Mouse (Mus musculus): Measurements from ENCODE around the gene Gm49336.

The Gm49336 gene

DNA sequence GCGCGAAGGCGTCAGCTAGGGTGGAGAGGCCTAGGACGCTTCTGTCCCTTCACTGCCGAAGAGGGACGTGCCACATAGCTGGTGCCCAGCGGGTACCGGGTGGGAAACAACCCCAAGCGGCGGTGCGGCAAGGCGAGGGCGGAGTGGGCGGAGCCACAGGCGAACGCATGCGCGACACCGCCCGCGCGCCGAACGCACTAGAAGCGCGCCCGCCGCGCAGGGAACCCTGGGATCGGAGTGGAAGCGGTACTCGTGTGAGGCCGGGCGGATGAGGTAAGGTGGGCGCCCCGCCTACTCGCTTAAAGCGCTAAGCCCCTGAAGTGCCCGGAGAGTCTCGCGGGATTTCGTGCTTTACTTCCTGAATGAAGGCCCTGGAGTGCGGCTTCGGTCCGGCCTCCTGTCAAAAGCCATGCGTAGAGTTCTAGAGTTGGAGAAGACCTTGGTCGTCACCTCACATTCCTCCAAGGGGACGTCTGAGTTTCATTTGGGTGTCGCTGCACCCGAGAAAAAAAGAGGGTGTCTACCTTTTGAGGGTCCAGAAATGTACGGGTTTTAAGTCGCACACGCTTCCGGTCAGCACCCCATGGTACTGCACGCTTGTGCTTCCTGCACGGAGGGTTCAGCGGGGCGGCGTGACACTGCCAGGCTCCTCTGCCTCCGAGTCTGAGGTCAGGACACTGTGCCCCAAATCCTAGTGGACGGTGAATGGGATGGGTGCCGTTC is at the start of gene Gm49336, which contains the start of gene Nupl1:
Gene Gm49336, minus strand, starts transcription at position 227 of the 723 bp plus-strand sequence.
Gene Nupl1, minus strand, starts transcription at position 151 of the 723 bp plus-strand sequence.
- peak; percentile 97 for DNase-seq (ENCODE audit: low read depth, low spot score)

DNA sequence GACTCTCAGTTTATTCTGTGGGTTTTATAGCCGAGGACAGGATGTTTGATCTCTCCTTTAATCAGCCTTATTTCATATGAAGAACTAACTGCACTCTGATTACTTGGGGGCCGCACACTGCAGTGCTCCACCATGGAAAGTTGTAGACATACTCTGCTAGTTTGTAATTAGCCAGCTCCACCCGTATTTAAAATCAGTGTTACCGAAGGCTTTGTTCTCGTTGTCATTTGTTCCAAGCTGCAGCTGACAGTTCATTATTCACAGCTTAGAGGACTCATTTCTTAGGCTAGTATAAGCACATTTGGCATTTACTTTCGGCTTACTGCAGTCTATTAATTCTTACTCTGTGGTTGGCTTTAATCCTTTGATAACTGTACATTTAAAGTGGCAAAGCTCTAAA is 49.7 kb upstream of the Gm49336 start:
- no peak for DNase-seq (ENCODE audit: low read depth, low spot score)

DNA sequence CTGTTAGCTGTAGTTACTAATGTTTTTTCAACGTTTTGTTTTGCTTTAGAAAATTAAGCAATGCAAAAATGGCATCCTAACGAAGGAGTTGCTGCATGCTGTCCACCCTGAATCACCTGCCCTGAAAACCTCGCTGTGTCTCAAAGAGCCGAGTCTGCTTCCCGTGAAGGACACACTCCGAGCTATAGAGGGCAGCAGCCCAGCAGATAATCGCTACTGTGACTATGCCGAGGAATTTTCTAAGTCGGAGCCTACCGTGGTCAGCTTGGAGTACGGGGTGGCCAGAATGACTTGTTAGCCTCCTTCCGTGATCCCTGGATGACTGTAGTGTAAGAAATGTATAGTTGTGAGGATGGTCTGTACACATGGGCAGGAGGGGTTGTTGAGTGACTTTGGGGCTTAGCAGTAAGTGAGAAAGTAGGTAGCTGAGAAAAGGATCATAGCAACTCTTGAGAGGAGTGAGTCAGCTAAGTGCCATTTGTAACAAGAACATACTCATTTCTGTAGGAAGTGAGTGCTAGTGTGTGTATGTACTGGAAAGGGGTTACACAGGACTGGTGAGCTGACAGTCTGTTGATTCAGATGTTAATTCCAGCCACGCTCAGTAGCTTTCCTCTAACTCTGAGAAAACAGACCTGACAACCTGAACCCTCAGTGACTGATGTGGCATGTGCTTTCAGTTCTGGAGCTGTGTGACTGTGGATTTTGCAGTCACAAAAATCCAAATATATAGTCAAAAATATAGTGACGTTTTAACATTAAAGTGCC is 49.1 kb upstream of the Gm49336 start:
- no peak for DNase-seq (ENCODE audit: low read depth, low spot score)

DNA sequence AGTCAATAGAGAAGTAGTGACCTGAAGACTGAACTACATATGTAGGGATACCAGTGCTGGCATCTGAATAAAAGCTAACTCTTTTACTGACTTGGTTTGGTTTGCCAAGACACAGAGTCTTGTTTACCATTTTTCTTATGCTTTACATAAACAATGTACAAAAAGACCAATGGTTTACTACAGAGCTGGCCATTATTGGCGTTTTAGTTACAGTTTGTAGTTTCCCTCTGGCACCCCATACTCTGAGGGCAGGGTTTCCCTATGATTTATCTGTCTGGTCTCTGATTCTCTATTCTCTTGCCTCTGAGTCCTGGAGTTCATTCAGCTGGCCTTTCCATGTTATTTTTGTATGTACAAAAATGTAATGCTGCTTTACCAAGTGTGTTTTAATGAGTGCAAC is 44.2 kb upstream of the Gm49336 start:
- no peak for DNase-seq (ENCODE audit: low read depth, low spot score)

DNA sequence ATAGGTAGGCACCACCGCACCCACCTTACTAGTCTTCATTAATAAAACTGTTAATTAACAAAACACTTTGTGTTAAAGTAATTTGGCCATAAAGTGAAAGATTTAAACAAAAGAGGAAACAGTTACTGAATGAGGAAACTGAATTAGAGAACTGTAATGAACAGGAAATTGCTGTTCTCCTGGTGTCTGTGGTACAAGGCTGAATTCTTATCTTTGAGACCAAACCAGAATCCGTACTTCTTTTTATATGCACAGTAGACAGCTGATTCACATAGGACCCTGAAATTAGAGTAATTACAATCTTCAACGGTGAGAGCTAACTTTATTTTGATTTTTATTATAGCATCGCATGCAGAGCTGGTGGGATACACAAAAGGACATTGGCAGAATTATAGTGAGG is 39.1 kb upstream of the Gm49336 start:
- no peak for DNase-seq (ENCODE audit: low read depth, low spot score)

DNA sequence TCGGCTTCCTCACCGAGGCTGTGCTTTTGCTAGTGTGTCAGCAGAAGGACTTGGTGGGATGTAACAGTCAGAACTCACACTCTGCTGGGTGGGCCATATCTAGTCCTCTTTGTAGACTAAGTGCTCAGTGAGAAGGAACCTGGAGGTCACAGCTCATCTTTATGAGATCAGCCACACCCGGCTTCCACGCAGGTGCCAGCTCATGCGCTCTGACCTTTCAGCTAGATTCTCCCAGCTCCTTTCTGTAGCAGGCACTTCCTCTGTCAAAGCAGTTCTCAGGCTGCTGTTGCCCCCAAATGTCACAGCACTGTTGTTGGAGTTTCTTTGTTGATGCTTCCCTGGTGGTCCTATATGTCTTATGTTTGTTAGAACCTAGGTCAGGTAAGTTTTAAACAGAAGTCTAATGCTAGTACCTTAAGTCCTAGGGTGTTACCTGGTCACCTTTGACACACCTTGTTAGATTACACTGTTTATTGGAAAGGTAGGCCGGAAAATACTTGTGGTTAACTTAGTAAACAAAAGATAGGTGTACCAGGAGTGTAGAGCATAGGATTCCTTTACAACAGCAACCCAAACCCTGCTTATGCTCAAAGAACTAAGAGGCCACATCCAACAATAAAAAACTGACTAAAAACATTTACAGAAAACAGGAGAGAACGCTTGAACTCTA is 35.0 kb upstream of the Gm49336 start:
- no peak for DNase-seq (ENCODE audit: low read depth, low spot score)

DNA sequence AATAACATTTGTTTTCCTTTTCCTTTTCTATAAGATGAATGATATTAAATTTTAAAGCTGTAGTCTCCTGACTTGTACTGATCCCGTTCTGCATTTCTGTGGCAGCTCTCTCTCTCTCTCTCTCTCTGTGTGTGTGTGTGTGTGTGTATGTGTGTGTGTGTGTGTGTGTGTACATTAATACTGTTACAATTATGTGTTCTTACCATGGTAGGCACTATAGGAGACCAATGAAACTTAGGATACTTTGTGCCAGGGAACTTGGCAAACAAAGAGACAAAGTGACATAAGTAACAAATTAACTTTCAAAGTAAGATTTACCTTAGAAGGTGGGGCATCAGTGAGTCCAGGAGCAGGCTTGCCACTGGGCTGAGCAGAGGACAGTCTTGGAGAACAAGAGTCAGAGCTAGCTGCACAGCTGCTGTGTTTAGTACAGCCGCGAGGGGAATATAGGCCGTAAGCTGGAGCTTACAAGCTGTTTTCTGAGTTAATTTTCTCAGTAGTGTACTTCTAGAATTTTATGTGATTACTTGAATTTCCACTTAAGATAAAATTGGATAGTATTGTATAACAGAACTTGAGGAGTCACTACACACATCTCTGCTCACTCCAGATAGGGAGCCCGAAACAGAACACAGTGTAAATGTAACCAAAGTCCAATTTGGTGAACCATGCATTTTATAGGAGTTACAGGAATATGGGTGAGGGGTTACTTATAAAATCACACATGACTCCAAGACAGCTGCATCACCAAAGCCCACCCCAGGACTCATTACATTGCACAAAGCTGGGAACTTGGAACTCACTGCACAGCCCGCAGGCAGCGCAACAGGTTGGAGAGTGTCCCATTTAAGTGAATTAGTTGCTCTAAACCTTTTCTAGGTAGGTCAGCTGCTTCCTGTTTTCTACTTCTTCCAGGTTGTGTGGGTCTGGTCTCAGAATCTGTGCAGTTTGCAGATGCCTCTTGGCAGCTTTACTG is 24.3 kb upstream of the Gm49336 start:
- DNase-seq (ENCODE audit: low read depth, low spot score), result no peak

DNA sequence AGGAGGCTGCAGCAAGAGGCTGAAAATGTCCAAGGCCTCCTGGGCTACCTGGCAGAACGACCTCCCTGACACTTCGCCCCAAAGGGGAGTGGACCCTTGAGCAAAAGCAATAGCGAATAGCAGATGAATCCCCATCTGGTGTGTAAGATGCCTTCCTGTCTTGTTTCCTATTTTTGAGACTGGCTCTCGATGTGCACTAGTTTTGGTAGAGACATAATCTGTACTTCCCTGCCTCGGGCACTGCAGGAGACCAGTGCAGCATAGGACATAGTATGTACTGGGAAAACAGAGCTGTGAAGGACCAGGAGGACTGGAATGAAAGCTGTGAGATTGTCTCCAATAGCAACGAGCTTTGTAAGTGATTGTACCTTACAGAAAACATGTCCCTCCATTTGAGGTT is 22.0 kb upstream of the Gm49336 start:
- DNase-seq (ENCODE audit: low read depth, low spot score), result no peak

DNA sequence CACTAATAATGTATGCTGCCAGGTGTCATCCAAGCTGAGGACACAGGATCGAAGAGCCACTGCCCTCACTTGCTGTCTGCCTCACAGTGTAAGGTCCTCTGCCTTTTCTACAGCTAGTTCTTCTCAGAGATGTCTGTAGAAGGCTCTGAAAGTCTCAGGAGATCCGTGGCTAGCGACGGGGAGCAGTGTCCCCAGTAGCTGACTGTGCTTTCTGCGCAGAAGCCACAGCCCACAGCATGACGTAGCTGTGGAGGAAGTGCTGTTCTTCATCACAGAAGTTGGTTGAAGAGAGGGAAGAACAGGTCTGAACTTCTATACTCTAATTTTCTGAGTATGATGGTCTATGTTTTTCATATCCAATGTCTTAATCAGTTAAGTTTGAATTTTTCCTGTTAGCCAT is 18.0 kb upstream of the Gm49336 start:
- DNase-seq (ENCODE audit: low read depth, low spot score), result no peak

DNA sequence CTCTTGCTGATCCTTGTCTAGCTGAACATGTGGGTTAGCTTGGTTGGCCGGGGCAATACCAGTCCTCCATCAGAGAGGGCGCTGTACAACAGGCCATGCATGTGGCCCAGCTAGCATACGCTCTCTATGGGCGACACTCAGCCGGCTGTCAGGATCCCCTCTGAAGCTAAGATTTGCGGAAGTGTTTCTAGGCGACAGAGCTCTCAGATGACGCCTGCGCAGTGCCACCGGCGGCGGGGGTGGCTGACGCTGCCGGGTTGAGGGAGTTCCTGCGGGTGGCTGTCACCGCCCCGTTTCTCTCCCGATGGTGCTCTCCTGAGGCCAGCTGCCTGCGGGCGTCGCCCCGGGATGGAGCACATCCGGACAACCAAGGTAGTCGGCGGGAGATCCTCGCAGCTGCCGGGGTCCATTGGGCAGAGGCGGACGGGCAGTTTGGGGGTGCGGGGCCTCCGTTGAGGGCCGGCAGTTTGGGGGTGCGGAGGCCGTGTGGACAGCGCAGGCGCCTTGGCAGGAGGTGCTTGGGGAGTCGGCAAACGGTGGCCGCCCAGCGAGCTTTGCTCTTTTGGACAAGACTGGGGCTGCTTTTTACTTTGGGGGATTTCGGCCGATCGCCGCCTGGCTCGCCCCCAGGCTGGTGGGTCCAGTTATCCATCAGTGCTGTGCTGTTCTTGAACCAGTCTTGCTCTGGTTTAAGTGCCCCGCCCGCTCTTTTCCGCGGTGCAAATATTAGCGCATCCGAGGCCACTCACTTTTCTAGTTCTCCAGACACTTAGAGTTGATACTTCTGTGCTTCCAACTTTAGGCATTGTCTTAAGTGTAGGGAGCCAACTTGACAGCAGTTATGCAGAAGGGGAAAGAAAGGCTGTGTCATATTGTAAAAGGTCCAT is 13.9 kb upstream of the Gm49336 start, which contains the start of gene Mtmr6:
Gene Mtmr6, plus strand, starts transcription at position 239 of the 887 bp plus-strand sequence.
- DNase-seq (ENCODE audit: low read depth, low spot score), result peak; percentile 96

DNA sequence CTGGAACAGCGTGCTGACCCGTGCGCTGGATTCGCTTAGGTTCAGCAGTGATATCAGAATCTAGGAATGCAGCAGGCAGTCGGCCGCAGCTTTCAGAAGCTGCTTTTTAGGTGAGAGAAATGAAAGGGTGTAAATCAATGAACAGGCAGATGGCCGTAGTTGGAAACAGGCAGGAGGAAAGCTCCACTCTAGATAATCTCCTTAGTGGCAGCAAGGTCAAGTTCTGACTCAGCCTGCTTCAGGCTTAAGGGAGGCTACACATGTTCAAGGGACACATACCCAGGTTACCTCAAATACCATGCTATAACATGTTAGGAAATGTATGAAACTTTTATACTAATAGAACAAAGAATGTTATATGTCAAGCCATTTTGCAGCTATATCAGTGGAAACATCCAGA is 11.0 kb upstream of the Gm49336 start:
- DNase-seq (ENCODE audit: low read depth, low spot score), result no peak

DNA sequence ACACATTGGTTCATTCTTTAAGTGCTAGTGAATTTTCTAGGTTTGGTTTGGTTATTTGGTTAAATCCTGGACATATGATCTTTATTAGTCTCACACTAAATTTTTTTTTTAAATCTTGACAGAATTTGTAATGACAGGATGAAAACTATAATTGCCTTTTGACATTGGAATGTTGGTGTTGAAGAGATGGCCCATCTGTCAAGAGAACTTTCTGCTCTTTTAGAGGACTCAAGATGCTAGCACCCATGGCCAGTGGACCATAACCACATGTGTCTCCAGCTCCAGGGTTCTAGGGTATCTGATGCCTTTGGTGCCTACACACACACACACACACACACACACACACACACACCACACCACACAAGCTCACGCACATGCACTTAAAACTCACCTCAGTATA is 6.5 kb upstream of the Gm49336 start:
- no peak for DNase-seq (ENCODE audit: low read depth, low spot score)

DNA sequence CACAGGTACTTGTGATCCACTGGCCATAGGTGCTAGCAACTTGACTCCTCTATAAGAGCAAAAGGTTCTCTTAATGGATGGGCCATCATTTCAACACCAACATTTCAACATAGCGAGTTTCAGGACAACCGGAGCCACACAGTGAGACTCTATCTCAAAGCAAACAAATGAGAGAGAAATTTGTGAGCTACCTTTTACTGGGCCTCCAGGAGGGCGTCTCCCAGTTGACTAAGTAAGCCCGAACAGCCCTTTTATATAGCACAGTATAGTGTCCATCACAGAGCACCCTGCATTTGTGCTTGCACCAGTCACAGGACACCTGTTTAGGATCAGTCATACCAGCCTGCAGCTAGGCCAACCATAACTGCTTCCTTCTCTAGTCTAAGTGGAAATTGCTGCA is 5.8 kb upstream of the Gm49336 start:
- no peak for DNase-seq (ENCODE audit: low read depth, low spot score)

DNA sequence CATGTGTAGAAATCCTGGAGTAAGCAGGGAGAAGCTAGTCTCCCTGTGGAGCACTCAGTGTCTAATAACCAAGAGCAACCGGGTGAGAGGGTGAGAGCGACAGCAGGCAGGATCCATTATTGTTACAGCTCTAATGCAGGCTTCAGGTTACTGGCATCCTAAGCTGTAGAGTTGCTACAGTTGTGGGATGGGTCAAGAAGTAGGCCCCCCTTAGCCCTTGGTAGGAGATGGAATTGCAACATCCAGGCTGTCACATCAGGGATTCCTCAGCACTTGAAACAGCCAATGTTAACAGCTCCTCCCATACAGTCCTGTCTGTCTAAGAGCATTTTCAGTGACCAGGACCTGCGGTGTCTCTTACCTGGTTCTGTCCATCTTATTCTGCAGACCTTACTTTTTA is 5.0 kb upstream of the Gm49336 start:
- peak; percentile 53 for DNase-seq (ENCODE audit: low read depth, low spot score)

DNA sequence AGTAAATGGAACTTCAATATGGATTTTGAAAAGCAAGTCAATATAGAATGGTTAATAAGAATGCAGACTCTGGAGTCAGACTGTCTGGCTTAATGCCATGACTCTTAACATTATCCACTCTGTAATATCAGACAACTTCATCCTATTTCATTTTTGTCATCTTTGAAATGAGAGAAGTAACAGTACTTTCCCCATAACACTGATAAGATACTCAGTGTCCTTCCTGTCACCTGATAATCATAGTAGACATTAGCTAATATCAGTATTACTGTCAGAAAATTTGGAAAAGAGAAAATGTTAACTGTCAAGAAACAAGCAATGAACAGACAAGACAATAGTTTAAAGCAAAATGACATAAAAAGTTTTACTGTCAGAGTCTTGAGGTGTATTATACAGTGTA is 3.5 kb upstream of the Gm49336 start:
- DNase-seq (ENCODE audit: low read depth, low spot score), result no peak

DNA sequence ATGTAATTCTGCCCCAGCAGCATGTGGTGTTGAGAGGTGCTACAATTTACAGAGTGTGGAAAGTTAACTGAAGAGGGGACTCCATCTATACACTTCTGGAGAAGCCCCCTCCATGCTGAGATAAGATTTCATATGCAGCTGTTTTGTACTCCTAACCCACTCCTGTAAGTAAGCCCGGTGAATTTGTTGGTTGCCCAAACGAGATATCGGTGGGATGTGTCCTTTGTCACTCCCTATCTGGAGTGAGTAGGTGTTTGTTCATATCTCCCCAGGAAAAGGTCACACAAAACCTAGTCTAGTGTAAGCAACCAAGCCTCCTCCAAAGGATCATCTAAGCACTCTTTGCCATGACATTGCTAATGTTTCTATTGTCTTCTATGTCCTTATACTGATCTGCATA is 2.2 kb upstream of the Gm49336 start:
- DNase-seq (ENCODE audit: low read depth, low spot score), result no peak

DNA sequence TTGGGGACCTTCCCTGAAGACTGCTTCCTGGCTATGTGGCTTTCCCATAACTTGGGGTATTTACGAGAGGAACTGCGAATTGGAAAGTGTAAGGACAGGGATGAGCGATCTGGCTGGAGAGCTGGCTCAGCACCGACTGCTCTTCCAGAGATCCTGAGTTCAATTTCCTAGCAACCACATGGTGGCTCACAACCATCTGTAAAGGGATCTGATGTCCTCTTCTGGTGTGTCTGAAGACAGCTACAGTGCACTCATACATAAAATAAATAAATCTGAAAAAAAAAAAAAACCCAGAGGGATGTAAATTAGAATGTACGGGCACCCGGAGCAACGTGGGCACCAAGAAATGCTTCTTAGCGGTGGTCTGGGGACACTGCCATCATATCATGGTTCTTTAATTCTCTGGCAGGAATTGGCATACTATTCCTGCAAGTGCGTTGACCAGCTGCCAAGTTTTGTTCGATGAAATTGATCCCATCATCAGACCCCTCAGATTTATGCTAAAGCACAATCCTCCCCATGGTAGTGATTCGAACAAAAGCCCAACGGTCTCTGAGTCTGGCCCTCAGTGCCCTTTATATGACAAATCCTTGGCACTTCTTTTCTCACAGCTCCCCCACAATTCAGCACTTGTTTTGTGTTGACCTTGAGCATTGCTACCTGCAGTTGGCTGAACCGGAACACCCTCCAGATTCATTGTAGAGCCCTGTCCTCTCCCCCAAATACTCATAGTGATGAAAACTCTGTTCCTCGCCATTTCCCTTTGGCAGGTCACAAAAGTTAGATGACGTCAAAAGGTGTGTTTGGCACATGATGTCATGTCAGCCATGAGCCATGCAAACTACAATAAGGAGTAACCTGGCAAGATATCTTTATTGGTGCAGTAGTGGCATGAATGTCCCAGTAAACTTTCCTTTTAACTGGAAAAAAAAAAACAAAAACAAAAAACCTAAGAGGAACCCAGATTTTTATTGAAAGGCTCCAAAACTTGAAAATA is 995 bp upstream of the Gm49336 start:
- DNase-seq (ENCODE audit: low read depth, low spot score), result no peak

DNA sequence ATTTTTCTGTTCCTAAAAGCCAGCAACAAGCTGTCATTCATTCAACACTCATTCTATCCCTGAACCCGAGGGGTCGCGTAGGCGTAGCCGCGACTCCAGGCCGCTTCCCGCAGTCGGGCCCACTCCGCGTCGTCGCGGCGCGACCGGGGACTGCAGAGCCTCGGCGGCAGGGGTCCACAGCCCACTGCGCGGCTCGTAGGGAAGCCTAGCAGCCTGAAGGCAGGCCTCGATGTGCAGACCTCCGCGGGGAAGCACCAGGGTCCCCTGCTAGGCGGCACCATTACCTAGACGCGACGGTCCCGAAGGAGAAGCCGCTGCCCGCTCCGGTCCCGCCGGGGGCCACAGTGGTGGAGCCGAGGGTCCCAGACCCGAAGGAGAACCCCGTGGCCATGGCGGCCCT is 428 bp downstream of the Gm49336 start:
- peak; percentile 58 for DNase-seq (ENCODE audit: low read depth, low spot score)

DNA sequence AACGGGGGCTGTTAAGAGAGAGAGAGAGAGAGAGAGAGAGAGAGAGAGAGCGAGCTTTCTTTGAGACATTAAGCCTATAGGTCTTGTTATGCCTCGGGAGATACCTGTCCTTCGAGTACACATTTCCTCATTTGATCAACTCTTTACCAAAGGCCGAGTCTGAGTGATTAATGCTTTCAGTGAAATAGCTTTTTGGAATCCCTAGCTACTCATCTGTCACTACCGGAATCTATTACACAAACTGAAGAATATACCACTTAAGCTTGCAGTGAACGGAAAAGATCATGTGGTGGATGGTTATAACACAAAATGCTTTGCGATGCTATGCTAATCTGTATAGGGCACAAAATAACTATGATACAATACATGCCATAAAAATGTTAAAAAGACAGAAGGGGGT is 941 bp downstream of the Gm49336 start:
- DNase-seq (ENCODE audit: low read depth, low spot score), result no peak
